Comparison of ENCODE assay signal across 8 mouse cellular contexts in genomic region chr9:107541474-107542351, GRCm38 (mm10). TPM values are rescaled to one million over a fixed set of nuclear protein-coding genes. Genes with fewer than 3 reads are reported as not detected.
DNase-seq lines count a peak whose midpoint lies in the region; ATAC-seq and TF ChIP-seq lines count a peak whose summit lies in the region.

TSS of gene Cyb561d2 (minus strand) at chr9:107542193.
TSS of gene Nprl2 (plus strand) at chr9:107542226.

- peak within 1 kb of the TSS; percentile 35 for H3K27ac ChIP-seq in bone marrow, adult 2 months (ENCODE audit: control insufficient read depth, insufficient read depth, low read depth, low read length, poor library complexity)
- peak within 1 kb of the TSS; percentile 75 for H3K27ac ChIP-seq in embryonic facial prominence, embryonic 15.5 days (replicated peaks)
- 0 out of 2 replicates have a peak within 1 kb of the TSS, but pooled peaks have one; percentile 44 for H3K27ac ChIP-seq in kidney, embryonic 14.5 days (ENCODE audit: low read depth, low read length)
- H3K27ac ChIP-seq in limb, embryonic 15.5 days, result peak within 1 kb of the TSS; percentile 77

- H3K4me1 ChIP-seq in bone marrow, adult 2 months (ENCODE audit: control insufficient read depth, insufficient read depth, low read length), result peaks cover under 1% of the 10 kb centered on the region; the same call in 1 of the 2 replicates
- H3K4me1 ChIP-seq in embryonic facial prominence, embryonic 15.5 days, result peaks cover 37% of the 10 kb centered on the region
- H3K4me1 ChIP-seq in kidney, embryonic 14.5 days (ENCODE audit: control insufficient read depth, insufficient read depth, low read length), result peaks cover 18% of the 10 kb centered on the region
- peaks cover 47% of the 10 kb centered on the region for H3K4me1 ChIP-seq in limb, embryonic 15.5 days

- H3K27me3 ChIP-seq in embryonic facial prominence, embryonic 15.5 days, result no peaks in the 10 kb centered on the region
- H3K27me3 ChIP-seq in kidney, embryonic 14.5 days (ENCODE audit: control insufficient read depth, insufficient read depth, low read length), result no peaks in the 10 kb centered on the region
- H3K27me3 ChIP-seq in limb, embryonic 15.5 days, result no peaks in the 10 kb centered on the region

- peak within 1 kb of the TSS; percentile 59 for H3K9ac ChIP-seq in embryonic facial prominence, embryonic 15.5 days
- H3K9ac ChIP-seq in kidney, embryonic 14.5 days (ENCODE audit: low read depth, low read length), result peak within 1 kb of the TSS; percentile 65
- H3K9ac ChIP-seq in limb, embryonic 15.5 days, result peak within 1 kb of the TSS; percentile 57

- no peaks in the 10 kb centered on the region for H3K9me3 ChIP-seq in embryonic facial prominence, embryonic 15.5 days (replicated peaks)
- no peaks in the 10 kb centered on the region for H3K9me3 ChIP-seq in kidney, embryonic 14.5 days (ENCODE audit: control insufficient read depth, low read length)
- H3K9me3 ChIP-seq in limb, embryonic 15.5 days, result no peaks in the 10 kb centered on the region

- TF ChIP-seq POLR2A in bone marrow, adult 2 months (IDR thresholded peaks at IDR 0.05; ENCODE audit: borderline replicate concordance, control insufficient read depth, low read depth, low read length), result peak; percentile 58; the same call in 1 of the 2 replicates

- peak; percentile 17; the same call in 1 of the 2 replicates for TF ChIP-seq CTCF in bone marrow, adult 2 months (IDR thresholded peaks at IDR 0.05; ENCODE audit: control insufficient read depth, insufficient read depth, low read length)

- H3K4me3 ChIP-seq in bone marrow, adult 2 months (replicated peaks; ENCODE audit: control insufficient read depth, low read depth, low read length), result peak within 1 kb of the TSS; percentile 87
- peak within 1 kb of the TSS; percentile 81 for H3K4me3 ChIP-seq in embryonic facial prominence, embryonic 15.5 days (replicated peaks)
- H3K4me3 ChIP-seq in kidney, embryonic 14.5 days (ENCODE audit: low read length), result peak within 1 kb of the TSS; percentile 45
- H3K4me3 ChIP-seq in limb, embryonic 15.5 days, result peak within 1 kb of the TSS; percentile 76

- under 1% methylated on average over 46 of the region's 46 CpGs for WGBS in bone marrow, adult 2 months
- under 1% methylated on average over 46 of the region's 46 CpGs for WGBS in embryonic facial prominence, embryonic 15.5 days
- 1% methylated on average over 46 of the region's 46 CpGs for WGBS in kidney, embryonic 14.5 days
- under 1% methylated on average over 46 of the region's 46 CpGs for WGBS in limb, embryonic 15.5 days

- DNase-seq in 416B (ENCODE audit: low read depth), result peak; percentile 96
- DNase-seq in heart, adult 8-10 months (ENCODE audit: low spot score), result peak; percentile 94
- DNase-seq in monocyte, adult 2 months (ENCODE audit: low read depth in 1 of 2, low spot score in 2 of 2), result peak; percentile 64 to 85
- DNase-seq in spleen, postnatal 36 days (ENCODE audit: low spot score in 2 of 2), result peak; percentile 94

- H3K36me3 ChIP-seq in embryonic facial prominence, embryonic 15.5 days, result peaks cover 56% of the 10 kb centered on the region
- H3K36me3 ChIP-seq in kidney, embryonic 14.5 days (ENCODE audit: control insufficient read depth, insufficient read depth, low read length), result peaks cover 46% of the 10 kb centered on the region
- H3K36me3 ChIP-seq in limb, embryonic 15.5 days, result peaks cover 53% of the 10 kb centered on the region

- peak; percentile 85 for ATAC-seq in embryonic facial prominence, embryonic 15.5 days (ENCODE audit: insufficient number of reproducible peaks, low FRiP score, low TSS enrichment, low read depth)
- ATAC-seq in kidney, embryonic 14.5 days (ENCODE audit: low FRiP score, low TSS enrichment), result peak; percentile 85
- peak; percentile 86 for ATAC-seq in limb, embryonic 15.5 days (ENCODE audit: insufficient number of reproducible peaks, low FRiP score, low TSS enrichment, low read depth)

- H3K4me2 ChIP-seq in embryonic facial prominence, embryonic 15.5 days (replicated peaks), result peak within 1 kb of the TSS; percentile 91
- H3K4me2 ChIP-seq in kidney, embryonic 14.5 days (replicated peaks; ENCODE audit: low read depth, low read length), result peak within 1 kb of the TSS; percentile 77
- H3K4me2 ChIP-seq in limb, embryonic 15.5 days, result peak within 1 kb of the TSS; percentile 93

RNA-seq across cellular contexts. Expression of gene Cyb561d2, which starts in this region (rescaled TPM):
- 6.0 and 10.3 TPM in 2 replicates for polyA plus RNA-seq in bone marrow, adult 2 months (2011; ENCODE audit: insufficient read depth, insufficient read length, low replicate concordance, missing spikeins)
- 26.4 and 26.8 TPM in 2 replicates for polyA plus RNA-seq in embryonic facial prominence, embryonic 15.5 days (2015; fragmentation: Nextera tagmentation; extraction: Ambion mirVana)
- 1 to 10 TPM; 5.1 to 6.3 (median 5.4) TPM for total RNA-seq in heart, adult 8-10 months (2022)
- polyA plus RNA-seq in kidney, embryonic 14.5 days (2014; fragmentation: Nextera tagmentation; extraction: Ambion mirVana), result 28.7 and 32.3 TPM in 2 replicates
- polyA plus RNA-seq in limb, embryonic 15.5 days (2015; fragmentation: Nextera tagmentation; extraction: Ambion mirVana), result 25.9 and 26.0 TPM in 2 replicates

RNA-seq across cellular contexts. Expression of gene Nprl2, which starts in this region (rescaled TPM):
- 9.3 and 24.6 TPM in 2 replicates for polyA plus RNA-seq in bone marrow, adult 2 months (2011; ENCODE audit: insufficient read depth, insufficient read length, low replicate concordance, missing spikeins)
- 41.9 and 48.0 TPM in 2 replicates for polyA plus RNA-seq in embryonic facial prominence, embryonic 15.5 days (2015; fragmentation: Nextera tagmentation; extraction: Ambion mirVana)
- total RNA-seq in heart, adult 8-10 months (2022), result 10 to 100 TPM; 18.4 to 22.6 (median 21.2) TPM
- 41.0 and 48.6 TPM in 2 replicates for polyA plus RNA-seq in kidney, embryonic 14.5 days (2014; fragmentation: Nextera tagmentation; extraction: Ambion mirVana)
- 40.4 and 44.1 TPM in 2 replicates for polyA plus RNA-seq in limb, embryonic 15.5 days (2015; fragmentation: Nextera tagmentation; extraction: Ambion mirVana)

Comparison
In these comparisons a context has a peak if more than half of its experiments do, and no peak if none do; other contexts are left out.
1. Peak in every context shown above with its lines: DNase-seq, ATAC-seq, H3K4me3 ChIP-seq and H3K27ac ChIP-seq.